Mouse (Mus musculus) layer of hippocampus, adult 18-20 months (tissue): Measurements from ENCODE around the gene Pard3. TPM values are rescaled to one million over a fixed set of nuclear protein-coding genes. Genes with fewer than 3 reads are reported as not detected.

Experiments
- DNase-seq, 2 experiments: peaks; one replicate each; pipeline ENCODE4 v3.0.0; 2022; ENCODE audit warnings: low spot score in 2 of 2
- total RNA-seq, 2 experiments: library from RNA; stranded (reverse); gene quantifications; 2 replicates each; pipeline ENCODE4 v1.2.3; 2021

Pard3 gene
- total RNA-seq, 2 experiments from 2014 or later: 23.7 to 24.4 TPM

DNA sequence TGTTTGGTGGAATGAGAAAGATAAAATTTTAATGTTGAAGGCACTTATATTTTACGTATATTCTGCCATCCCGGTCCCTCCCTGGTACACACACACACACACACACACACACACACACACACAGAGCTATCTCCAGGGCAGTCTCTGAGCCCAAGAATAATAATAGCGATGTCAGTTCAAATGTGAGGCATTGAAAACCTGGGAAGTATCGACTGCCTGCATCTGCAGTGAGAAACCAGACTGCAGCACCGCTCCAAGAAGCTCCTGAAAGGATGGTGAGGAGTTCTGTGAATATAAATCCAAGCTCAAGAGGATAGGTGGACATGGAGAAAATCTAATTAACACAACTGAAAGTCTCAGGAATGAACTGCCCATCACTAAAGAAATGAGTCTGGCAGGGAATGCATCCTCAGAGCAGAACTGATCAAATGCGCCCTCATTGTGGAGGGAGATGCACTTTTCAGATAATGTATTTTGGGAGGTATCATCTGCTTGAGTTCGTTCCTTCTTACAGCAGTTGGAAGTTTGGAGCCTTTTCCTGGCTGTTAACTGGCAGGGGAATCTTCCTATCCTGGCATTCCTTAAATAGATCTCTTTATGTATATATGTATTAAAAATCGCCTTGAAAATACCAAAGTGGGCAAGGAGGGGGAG is 471.6 kb downstream of the Pard3 start:
- DNase-seq: peak in 1 of 2 experiments; percentile 17

DNA sequence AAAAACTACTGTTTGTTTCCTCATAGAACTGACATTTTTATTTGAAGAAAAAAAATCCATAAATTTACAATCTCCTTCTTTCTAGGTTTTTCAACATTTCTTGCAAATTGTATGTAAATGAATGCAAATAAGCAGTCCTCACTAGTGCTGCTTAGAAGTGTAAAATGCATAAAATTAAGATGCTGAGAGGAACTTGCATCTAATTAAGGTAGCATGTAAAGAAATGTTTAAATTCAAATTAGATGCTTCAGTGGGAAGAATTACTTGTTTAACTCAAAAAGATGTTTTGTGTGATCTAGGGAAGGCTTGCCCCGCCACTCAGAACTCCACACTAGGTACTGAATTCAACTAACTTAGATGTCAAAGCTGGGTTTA is 472.1 kb downstream of the Pard3 start:
- no peak for DNase-seq

DNA sequence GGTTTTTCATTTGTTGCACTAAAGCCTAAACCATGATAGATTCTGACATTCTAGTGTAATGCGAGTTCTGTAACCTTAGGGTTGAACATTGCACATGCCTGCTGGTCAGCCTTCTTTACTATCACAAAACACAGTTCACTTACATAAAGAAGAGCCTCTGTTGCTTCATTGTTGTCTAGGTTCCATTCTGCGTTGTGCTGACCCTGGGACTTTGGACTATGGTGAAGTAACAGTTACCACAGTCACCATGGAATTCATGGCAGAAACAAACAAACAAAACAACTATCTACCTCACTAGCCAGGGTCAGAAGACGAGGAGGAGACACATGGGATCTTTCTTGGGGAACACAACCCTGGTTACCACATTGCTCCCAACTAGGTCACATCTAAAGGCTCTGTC is 476.1 kb downstream of the Pard3 start:
- no peak for DNase-seq

DNA sequence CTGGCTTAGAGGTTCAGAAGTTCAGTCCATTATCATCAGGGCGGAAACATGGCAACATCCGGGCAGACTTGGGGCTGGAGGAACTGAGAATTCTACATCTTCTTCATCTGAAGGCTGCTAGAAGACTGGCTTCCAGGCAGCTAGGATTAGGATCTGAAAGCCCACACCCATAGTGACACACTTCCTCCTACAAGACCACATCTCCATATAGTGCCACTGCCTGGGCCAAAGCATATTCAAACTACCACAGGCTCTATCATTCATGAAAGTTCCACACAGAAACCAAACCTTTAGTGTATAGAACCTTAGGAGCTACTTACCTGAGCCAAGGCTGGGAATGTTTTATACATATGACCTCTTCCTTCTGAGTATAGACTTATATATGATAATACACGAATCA is 476.6 kb downstream of the Pard3 start:
- DNase-seq: no peak

DNA sequence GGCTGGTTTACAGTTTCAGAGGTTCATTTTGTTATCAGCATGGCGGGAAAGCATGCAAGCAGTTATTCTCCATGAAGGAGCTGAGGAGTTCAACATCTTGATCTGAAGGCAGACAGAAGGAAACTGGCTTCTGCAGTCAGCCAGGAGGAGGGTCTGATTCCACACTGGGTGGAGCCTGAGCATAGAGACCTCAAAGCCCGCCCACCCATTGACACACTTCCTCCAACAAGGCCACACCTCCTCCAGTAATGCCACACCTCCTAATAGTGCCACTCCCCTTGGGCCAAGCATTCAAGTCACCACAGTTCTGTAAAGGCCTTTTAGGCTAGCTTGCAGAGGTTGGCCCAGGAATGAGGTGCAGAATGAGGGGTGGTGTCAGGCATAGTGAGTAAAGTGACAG is 478.5 kb downstream of the Pard3 start:
- DNase-seq: no peak

DNA sequence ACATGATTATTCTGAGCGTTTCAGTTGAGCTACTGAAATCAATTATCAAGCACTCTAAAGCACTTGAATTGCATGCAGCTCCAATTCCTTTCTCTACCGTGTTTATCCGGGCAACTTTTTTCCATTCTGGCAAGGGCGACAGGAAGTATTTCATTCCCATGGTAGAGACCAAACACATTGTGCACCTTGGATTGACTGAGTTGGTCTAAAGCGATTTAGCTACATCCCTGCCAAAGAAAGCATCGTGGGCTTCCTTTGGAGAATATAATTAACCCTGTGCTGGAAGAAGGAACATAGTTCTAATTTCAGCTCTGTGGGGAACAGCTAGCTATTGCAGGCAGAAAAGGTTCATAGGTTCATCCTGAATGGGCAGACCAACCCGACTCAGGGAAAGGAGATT is 480.0 kb downstream of the Pard3 start:
- no peak for DNase-seq

DNA sequence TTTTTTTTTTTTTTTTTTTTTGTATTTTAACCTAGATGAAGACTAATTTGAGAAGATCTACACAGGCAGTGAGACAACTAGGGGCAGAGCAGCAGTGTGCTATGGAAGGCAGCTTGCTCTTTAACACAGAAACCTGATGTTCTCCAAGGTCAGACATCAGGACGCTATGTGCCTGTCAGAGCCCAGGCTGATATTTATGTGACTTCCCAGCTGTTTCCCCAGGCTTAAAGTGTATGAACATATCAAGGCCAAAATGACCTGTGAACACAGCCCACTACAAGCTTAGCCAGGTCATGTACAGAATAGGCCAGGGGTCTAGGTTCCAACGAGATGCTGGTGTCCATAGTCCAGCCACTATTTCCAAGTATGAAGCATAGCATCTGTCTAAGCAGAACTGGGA is 482.5 kb downstream of the Pard3 start:
- DNase-seq: no peak

DNA sequence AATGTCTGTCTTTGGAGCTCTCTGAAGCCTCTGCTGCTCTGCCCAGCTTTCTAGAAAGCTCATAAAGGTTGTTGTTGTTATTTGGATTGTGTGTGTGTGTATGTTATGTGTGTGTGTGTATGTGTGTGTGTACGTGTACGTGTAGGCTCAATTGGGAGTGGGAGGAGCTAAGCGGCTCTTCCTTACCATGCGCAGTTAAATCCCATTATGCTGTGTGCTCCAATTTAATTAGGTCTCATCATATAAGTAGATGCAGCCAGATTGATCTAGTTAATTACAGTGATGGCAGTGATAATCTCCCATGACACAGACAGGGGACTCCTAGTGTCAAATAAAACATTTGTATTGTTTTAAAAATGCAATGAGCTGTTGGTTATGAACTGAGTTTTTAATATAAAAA is 487.2 kb downstream of the Pard3 start:
- no peak for DNase-seq

DNA sequence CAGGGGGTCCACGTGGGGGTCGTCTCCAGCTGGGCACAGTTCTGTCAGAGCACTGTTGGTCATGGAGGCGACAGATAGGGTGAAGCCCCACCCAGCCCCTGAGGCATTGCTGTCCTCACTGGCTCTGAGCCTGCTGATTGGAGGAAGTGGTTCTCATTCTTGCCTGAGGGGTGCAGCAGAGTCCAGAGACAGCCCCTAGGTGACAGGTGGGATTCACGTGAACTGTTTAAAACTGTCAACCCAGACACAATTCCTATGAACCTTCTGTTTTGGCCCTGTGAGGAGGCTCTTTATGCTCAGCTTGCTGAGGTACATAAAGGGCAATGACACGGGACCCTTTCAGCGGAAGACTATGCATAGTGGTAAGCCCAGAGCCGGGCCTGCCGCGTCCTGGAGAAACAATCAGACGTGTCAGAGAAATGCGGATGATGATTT is 488.5 kb downstream of the Pard3 start:
- peak in 1 of 2 experiments; percentile 57 for DNase-seq

DNA sequence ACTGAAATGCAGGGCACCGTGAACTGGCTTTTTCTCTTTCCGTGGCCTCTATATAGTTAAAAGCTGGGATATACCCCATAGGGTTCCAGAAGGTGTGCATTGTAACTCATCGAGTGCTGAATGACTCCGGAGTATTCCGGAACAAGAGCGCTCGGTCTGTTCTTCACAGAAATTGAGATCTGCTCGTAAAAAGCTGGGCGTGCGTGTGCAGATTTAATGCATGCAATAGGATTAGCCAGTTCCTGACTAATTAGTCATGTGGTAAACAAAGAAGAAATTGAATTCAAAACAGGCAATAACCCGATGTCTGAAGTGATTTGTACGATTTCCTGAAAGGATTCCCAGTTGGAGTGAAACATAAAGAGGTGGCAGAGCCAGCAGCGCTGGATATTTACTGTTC is 489.1 kb downstream of the Pard3 start:
- DNase-seq: peak in 1 of 2 experiments; percentile 49

DNA sequence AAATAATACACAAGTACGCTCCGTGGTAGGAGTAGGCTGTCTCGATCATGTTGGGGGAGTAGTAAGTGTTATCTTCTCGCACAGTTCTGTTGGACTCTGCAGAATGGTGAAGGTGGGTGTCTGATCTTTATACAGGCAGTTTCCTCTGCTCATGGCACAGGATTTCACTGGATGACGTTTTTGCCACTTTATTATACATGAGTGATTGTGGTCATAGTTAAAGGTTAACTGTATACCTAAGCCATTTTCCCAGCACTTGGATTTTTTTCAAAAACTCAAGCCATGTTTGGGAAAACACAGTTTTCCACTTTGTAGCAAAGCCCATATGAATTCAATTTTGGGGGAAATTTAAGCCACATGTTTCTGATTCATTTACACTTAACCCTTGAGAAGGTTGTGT is 489.9 kb downstream of the Pard3 start:
- no peak for DNase-seq

DNA sequence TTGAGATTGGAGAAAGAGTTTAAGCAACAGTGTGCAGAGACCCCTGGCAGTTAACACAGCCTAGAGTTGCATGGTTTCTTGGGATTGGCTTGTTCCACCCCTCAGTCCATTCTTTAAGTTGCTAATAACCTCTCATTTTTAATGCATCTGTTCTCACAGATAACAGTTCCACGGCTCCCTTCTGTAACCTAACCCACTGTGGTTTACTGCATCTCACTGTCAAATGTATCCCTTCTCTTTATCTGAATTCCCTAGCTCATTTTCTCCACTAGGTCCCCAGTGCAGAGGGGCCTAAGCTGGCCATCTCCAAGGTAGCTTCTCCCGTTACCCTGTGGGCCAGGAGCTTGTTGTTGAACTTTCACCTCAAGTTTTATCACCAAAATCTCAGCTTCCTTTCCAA is 492.1 kb downstream of the Pard3 start:
- DNase-seq: no peak

DNA sequence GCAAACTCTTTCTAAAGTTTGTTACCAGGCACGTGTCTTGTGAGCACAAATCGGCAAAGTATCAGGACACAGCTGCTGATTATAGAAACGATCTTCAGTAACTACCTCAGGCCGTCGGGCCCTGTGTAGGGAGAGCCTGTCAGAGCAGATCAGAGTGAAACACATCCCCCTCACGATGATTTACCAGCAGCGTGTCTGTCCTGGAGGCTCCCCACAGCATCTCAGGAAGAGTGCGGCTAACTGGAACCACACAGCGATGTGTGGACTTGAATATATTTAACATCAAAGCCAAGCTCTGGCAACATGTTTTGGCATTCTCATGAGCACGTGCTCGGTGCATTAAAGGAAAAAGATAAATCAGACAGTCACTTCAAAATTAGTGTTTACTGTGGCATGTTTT is 493.3 kb downstream of the Pard3 start:
- DNase-seq: no peak

DNA sequence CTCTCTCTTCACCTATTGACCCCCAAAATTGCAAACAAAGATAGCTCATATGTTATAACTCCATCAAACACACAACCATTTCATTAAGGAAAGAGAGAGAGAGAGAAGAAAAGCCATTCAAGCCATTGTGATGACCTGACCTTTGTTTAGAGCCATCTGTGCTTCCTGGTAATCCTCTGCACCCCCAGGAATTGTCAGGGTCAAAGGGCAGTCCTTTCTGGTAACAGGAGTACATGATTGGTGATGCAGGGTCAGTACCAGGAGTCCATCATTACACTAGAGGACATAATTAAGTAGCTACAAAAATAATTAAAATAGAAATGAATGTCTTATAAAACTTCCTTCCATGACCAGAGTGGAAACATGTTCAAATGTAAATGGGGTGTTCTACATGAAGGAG is 493.9 kb downstream of the Pard3 start:
- DNase-seq: no peak

DNA sequence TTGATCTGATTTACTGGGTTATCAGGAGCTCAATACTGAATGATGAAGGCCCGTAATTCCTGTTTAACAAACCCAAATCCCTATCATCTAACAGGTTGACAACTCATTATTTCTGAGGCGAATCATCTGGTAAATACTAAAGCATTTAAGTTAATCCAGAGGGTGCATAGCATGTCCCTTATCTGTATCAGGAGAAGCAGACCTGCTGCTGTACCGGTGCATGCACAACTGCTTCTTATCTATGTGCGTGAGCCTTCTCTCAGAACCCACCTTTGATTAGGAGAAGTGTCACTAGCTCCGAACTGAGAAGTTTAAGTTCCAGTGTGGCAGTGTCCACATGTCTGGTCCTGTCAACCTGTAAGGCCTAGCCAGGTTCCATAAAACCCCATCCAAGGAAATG is 499.9 kb downstream of the Pard3 start:
- no peak for DNase-seq

DNA sequence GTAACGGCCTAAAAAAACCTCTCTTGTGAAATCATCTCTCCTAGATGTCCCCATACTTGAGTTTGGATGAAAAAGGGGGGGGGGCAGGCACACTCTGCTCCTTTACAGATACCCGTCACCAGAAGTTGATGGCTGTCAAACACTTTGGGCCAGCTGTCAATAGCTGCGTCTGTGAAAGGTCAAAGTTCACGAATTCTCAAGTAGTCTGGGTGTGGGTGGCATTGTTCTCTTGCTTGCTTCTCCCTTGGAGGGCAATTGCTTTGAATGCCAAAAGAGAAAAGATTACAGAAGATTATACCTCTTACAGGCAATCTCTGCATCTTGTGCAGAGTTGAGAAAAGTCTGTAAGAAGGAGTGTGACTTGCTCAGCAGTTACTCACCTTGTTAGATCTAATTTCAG is 500.7 kb downstream of the Pard3 start:
- DNase-seq: no peak

DNA sequence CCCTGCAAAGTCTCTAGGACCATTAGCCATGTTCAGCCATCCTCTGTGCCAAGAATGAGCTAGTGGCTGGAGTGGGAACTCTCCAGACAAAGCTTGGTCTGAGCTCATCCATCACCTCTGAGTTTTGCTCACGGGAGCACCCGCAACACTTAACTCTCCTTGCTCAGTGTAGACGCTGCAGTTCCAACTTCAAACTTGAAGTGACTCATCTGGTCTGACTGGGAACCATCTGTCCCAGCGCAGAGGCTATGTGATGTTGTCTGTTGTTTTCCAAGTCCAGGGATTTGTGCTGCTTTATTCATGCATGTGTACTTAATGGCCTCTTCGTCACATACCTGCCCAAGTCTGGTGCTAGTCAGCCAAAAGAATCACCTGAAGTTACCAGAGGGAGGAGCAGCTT is 505.5 kb downstream of the Pard3 start:
- no peak for DNase-seq

DNA sequence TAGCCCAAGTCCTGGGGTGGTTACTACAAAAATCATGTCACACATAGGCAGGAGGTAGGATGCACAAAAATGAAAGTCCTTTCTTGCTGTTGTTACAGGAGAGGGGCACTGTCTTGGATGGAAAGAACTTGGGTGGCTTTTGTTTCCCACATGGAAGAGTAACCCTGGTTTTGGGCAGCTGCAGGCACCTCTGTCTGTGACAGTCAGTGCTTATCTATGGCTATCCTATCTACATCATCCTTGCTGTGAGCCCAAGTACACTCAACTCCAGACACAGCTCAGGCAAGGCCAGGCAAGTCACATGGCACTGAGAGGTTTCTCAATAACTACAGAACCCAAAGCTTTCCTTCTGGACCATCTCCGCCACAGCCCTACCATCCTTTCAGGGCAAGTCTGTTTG is 506.8 kb downstream of the Pard3 start:
- no peak for DNase-seq

DNA sequence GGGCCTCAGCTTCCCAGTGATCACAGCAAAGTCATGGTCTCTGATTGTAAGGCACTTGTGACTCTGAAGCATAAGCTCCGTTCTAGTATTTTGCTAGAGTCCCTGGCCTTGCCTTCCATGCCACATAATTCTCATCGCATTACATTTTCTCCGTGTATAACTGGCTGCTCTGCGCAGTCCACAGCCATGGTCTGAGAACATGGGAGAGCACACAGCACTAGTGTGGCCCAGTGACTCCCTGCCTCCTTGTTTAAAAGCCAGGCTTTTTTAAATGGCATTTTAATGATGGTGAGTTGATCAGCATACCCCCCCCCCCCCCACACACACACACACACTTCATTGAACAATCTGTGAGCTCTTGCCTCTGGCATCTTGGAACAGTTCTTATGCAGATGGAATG is 508.8 kb downstream of the Pard3 start:
- DNase-seq: no peak

DNA sequence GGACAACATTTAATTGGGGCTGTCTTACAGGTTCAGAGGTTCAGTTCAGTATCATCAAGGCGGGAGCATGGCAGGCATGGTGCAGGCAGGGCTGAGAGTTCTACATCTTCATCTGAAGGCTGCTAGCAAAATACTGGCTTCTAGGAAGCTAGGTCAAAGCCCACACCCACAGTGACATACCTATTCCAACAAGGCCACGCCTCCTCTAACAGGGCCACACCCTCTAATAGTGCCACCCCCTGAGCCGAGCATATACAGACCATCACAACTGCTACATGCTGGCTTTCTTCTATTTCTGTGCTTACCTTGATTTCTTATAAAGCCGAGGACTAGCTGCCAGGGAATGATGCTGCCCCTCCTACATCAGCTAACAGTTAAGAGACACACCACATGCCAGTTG is 513.0 kb downstream of the Pard3 start:
- no peak for DNase-seq

DNA sequence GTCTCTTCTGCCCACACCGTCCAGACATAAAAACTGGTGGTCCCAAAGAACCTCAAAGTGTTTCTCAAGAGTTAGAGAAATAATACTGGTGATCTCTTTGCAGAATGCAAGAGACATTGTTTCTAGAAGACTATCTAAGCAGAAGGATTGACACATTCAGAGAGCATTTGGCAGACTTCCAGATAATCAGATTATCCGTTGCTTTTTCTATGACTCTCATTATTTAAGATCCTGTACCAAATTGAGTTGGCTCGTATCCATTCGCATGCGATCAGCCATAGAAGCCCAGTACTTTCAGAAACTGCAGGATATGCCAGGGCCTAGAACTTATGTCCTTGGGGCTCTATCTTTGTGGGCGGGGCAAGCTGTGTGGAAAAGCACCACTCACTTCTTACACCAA is 514.0 kb downstream of the Pard3 start:
- no peak for DNase-seq

DNA sequence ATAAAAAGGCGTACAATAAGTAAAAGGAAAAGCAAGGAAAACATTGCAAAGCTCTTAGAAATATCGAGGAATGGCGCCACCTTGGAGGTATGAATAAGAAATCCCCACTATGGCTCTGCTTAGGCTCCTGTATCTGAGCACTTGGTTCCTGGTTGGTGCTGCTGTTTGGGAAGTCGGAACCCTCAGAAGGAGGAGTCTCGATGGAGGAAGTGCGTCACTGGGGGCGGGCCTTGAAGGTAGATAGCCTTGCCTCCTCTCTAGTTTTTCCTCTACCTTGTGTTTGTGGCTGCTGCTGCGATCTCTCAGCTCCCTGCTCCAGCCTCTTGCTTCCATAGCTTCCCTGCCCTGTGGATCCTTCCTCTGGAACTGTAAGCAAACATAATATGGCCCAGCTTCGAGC is 515.7 kb downstream of the Pard3 start:
- no peak for DNase-seq

DNA sequence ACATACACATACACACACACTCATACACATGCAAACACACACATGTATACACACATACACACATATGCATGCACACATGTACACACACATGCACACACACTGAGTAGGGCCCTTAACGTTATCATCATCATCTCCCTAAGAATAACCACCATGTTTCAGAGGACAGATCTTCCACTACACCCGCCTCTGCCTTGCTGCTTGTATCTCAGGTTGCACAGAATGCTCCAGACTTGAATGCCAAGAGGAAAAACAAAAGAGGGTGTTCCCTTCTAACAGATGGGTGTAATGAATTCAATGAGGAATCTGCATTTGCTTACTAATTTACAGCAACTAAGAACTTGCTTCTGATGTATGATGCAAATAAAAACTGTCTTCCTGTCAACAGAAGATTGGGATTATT is 519.7 kb downstream of the Pard3 start:
- DNase-seq: peak; percentile 28 to 70

DNA sequence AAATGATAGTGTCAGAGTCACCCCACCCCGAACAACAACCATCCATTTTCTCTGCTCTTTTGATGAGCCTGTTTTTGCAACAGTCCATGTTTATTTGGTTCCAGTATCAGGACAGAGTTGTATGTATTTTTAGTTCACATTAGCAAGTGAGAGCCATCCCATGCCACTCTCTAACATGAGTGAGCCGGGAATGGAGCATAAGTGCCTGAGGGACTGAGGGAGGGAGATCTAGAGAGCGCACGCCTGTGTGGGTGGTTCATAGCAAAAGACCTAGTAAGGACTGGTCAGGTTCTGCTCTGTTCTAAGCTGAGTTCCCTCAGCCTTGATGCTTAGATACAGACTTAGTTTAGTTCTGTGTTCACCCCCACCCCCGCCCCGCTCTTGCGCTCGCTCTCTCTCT is 521.9 kb downstream of the Pard3 start:
- no peak for DNase-seq
